Mouse (Mus musculus): ENCODE data around the gene Aatk.

GRCm38 (mm10) chr11:119973789-119974188 is 73.2 kb downstream of the Aatk start:
- no peak for TF ChIP-seq CTCF (IDR thresholded peaks at IDR 0.05)
- TF ChIP-seq EP300 (IDR thresholded peaks at IDR 0.05): peak; percentile 67
